Mouse (Mus musculus): ENCODE results near the gene Lpcat2b.

Lpcat2b gene

GRCm38 (mm10) chr5:107447977-107448376, 16.6 kb downstream of the Lpcat2b start:
- DNase-seq (ENCODE audit: low read depth, low spot score): no peak

DNA sequence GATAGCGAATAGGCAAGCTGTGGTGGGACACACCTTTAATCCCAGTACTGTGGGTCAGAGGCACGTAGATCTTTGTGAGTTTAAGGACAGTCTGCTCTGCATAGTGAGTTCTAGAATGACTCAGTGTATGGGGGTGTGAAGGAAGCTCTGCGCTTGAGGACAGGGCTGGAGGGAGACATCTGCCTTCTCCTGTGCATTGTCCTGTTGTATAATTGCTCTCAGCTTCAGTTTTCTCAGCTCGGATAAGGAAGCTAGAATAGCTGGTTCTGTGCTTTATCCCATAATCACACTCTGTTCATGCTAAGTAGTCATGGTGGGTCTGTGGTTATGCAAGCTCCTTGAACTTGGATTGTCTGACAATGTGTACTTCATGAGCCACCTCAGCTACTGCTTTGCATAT, 17.4 kb downstream of the Lpcat2b start:
- no peak for DNase-seq (ENCODE audit: low read depth, low spot score)

- DNase-seq (ENCODE audit: low read depth, low spot score): no peak
Measured at GRCm38 (mm10) chr5:107449620-107450019, 18.3 kb downstream of the Lpcat2b start.

DNA sequence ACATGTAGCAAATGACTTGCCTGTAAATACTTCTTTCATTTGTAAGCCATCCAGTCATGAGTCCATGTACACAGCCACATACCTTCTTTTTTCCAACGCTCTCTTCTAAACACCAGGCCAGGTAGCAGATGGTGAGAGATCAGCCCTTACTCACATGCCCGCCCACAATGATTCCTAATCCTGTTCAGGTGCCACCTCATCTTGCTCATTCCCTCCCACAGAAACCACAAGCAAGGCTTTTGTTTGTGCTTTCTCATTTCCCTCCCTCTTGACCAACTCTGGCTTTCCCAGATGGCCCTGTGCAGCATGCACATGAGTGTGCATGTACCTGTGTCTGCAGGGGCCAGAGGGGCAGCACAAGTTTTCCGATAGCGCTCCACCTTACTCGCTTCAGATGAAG, 18.9 kb downstream of the Lpcat2b start:
- DNase-seq (ENCODE audit: low read depth, low spot score): peak; percentile 21

DNA sequence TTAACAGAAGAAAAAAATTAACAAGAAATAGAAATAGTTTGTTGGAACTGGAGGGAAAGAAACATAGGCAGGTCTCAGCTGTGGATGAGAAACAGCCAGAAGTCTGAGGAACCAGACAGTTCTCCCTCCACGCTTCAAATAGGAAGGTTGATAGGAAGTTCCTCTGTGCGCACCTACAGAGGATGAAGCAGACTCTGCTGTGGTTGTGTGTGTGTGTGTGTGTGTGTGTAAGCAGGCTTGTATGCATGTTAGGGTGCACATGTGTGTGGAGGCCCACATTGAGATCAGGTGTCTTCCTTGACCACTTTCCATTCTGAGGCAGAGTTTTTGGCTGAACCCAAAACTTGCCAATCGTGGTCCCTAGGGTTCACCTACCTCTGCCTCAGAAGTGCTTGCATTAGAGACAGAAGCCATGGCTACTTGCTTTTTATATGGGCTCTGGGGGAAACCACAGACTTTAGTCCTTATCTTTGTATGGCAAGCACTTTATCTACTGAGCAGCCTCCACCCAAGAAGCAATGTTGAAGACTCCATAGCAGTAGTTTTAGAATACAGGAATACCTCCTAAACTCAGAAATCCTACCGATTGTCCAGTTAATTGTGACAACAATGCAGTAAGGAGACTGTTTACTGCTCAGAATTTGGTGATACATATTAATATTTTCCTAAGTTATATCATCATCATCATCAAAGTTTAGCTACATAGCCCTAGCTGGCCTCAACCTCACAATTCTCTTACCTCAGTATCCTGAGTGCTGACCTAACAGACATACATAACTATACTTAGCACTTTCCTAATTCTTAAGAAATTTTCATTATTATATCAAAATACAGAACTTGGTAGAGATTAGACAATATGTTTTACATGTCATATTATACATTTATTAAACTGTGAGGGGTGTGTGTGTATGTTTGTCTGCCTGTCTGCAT, 31.1 kb downstream of the Lpcat2b start:
- DNase-seq (ENCODE audit: low read depth, low spot score): no peak

DNA sequence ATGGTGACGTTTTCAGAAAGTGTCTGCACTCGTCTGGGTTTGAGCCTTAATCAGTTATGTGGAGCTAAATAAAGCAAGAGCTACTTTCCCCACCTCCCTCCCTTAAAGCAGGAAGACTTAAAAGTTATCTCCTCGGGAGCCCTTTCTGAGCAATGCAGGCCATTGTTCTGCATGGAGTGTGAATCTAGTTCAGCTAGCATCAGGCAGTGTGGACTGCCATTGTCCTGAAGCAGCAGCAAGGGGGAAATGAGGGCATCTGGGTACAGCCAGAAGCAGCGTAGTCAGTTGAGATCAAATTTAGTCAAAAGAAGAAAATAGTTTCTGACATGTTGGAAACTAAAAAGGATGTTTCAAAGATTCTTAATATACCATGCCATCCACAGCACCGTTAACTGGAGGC, 35.2 kb downstream of the Lpcat2b start:
- DNase-seq (ENCODE audit: low read depth, low spot score): no peak

GRCm38 (mm10) chr5:107467098-107467497, 35.7 kb downstream of the Lpcat2b start:
- no peak for DNase-seq (ENCODE audit: low read depth, low spot score)

DNA sequence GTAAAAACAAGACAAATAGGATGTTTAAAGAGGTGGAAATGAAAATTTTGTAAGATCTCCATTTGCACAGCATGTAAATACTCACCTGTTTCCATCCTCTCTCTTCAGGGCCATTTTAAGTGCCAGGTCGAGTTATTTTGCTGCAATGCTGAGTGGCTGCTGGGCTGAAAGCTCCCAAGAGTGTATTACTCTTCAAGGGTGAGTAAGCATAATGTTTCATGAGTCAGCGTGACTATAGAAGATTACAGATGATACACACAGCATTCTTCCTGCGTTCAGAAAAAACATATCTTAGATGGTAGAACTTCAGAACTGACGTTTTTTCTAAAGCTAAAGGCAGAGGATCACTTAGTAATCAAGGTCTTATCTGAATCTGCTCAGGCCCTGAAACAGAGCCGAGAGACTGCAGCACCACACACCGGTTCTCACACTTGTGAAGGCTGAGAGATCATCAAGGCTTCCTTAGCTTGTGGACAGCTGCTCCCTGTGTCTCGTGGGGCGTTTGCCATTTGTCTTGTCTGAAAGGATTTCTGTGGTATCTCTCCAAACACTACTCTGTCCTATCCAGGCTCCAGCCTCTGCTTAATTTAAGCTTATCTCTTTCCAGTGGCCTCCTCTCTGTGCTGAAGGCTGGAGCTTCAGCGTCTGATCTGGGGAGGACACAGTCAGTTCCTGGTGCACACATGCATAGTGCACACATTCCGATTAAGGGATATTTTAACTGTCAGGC, 39.4 kb downstream of the Lpcat2b start:
- DNase-seq (ENCODE audit: low read depth, low spot score): no peak

- DNase-seq (ENCODE audit: low read depth, low spot score): no peak
Measured at GRCm38 (mm10) chr5:107480194-107480593, 48.8 kb downstream of the Lpcat2b start.
